Mouse (Mus musculus): ENCODE measurements around the gene Zfp978. TPM values are rescaled to one million over a fixed set of nuclear protein-coding genes. Genes with fewer than 3 reads are reported as not detected.
"Not testable (repeated sequence)": the region's sequence is repeated elsewhere in the genome, so short reads cannot be mapped to it uniquely, and the experiment has no call there.

Gene Zfp978
- polyA plus RNA-seq, 1 experiment from 2014 or later: 0.31 TPM

DNA sequence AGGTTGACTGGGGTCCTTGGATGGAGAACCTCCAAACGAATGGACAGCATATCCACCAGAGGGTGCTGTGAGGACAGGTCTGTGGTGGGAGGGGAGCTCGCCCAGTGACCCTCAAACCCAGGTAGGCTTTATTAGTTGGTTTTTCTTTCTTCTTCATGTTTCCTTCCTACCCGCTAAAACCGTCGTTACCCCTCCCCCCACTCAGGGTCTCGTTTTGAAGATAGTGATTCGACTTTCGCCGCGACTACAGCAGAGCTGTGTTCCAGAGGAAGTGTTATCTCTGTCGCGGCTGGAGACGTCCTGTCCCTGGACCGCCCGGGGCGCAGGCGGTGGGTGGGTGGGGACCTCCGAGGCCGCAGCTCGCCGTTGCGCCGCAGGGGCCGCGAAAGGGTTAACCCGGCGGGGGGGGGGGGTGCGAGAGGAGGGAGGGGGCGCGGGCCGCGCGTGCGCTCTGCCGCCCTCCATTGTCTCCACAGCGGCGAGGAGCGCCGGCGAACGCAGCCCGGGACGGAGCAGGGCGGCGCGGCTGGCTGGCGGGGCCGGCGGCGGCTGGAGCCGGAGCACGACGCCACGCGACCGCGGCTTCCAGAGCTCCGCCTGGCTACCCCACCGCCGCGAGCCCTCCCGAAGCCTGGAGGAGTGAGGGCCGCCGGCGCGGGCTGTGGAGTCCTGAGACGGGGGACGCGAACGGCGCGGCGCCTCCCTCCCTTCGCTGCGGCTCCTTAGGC is 45.8 kb downstream of the Zfp978 start:
- Histone ChIP-seq H3K9ac (replicated peaks; ENCODE audit: low read length) (peak overlapping the region; percentile 81), H3K4me2 (ENCODE audit: low read depth, low read length) (peak overlapping the region; percentile 67), H3K27ac (replicated peaks; ENCODE audit: low read depth, low read length) (no peak overlapping the region; the same call in 1 of the 2 replicates), H3K36me3 (replicated peaks; ENCODE audit: control insufficient read depth, insufficient read depth, low read depth, low read length) (no peaks in the 10 kb centered on the region), H3K4me3 (ENCODE audit: low read depth, low read length) (peak overlapping the region; percentile 41), H3K4me1 (ENCODE audit: control insufficient read depth, insufficient read depth, low read length) (no peaks in the 10 kb centered on the region), H3K9me3 (replicated peaks; ENCODE audit: control insufficient read depth, low read length) (peaks cover 14% of the 10 kb centered on the region), H3K27me3 (ENCODE audit: control insufficient read depth, insufficient read depth, low read length) (no peaks in the 10 kb centered on the region)
- DNase-seq (ENCODE audit: low spot score) (peak; percentile 51), ATAC-seq (replicated peaks; ENCODE audit: insufficient number of reproducible peaks, low FRiP score, low TSS enrichment, low read depth) (peak; percentile 87)
- 1% methylated on average over 15 of the region's 75 CpGs for WGBS

DNA sequence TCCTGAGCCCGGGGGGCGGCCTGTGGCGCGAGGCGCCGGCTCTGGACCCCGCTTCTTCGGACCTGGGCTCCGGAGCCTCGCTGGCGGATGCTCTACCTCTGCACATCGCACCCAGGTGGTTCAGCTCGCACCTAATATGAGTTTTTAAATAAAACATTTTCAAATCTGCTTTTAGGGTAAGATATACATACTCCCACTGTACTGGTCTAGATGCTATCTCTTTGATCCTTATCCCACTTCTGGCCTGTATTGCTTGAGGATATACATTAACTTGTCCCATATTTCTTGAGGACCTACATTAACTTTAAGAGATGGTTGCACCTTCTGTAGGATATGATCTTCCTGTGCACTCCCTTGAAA is 46.3 kb downstream of the Zfp978 start:
- Histone ChIP-seq H3K36me3 (replicated peaks; ENCODE audit: control insufficient read depth, insufficient read depth, low read depth, low read length) (no peaks in the 10 kb centered on the region), H3K9ac (replicated peaks; ENCODE audit: low read length) (peak overlapping the region; percentile 81), H3K27ac (replicated peaks; ENCODE audit: low read depth, low read length) (no peak overlapping the region; the same call in 1 of the 2 replicates), H3K27me3 (ENCODE audit: control insufficient read depth, insufficient read depth, low read length) (no peaks in the 10 kb centered on the region), H3K4me2 (ENCODE audit: low read depth, low read length) (peak overlapping the region; percentile 67), H3K4me1 (ENCODE audit: control insufficient read depth, insufficient read depth, low read length) (no peaks in the 10 kb centered on the region), H3K4me3 (ENCODE audit: low read depth, low read length) (peak overlapping the region; percentile 41), H3K9me3 (replicated peaks; ENCODE audit: control insufficient read depth, low read length) (peaks cover 14% of the 10 kb centered on the region)
- DNase-seq (ENCODE audit: low spot score): no peak
- peak; percentile 31; the same call in 1 of the 2 replicates for ATAC-seq (replicated peaks; ENCODE audit: insufficient number of reproducible peaks, low FRiP score, low TSS enrichment, low read depth)
- WGBS: 8% methylated on average over 8 of the region's 13 CpGs

DNA sequence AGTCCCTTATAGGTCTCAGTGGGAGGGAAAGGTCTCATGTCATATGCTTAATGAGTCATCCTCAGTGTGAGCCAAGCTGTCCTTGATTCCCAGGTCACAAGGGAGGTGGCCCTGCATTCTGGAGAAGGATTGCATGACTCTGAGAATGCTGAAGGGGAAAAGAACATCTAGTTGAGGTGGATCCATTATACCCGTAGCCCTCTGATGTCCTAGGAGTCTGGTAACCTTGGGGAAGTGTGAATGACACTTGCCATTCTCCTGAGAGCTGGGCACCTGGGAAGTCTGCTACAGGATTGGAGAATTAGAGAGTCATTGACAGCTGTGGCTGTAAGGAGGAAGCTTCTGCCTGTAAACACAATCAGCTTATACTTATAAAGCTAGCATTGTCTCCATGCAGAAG is 55.3 kb downstream of the Zfp978 start:
- not testable (repeated sequence) for H3K4me2 ChIP-seq (ENCODE audit: low read depth, low read length); H3K9ac ChIP-seq (replicated peaks; ENCODE audit: low read length); H3K4me1 ChIP-seq (ENCODE audit: control insufficient read depth, insufficient read depth, low read length); H3K27ac ChIP-seq (replicated peaks; ENCODE audit: low read depth, low read length); ATAC-seq (replicated peaks; ENCODE audit: insufficient number of reproducible peaks, low FRiP score, low TSS enrichment, low read depth); H3K4me3 ChIP-seq (ENCODE audit: low read depth, low read length); H3K27me3 ChIP-seq (ENCODE audit: control insufficient read depth, insufficient read depth, low read length); H3K9me3 ChIP-seq (replicated peaks; ENCODE audit: control insufficient read depth, low read length); H3K36me3 ChIP-seq (replicated peaks; ENCODE audit: control insufficient read depth, insufficient read depth, low read depth, low read length); DNase-seq (ENCODE audit: low spot score)
- 78% methylated on average over 1 of the region's 1 CpGs for WGBS

DNA sequence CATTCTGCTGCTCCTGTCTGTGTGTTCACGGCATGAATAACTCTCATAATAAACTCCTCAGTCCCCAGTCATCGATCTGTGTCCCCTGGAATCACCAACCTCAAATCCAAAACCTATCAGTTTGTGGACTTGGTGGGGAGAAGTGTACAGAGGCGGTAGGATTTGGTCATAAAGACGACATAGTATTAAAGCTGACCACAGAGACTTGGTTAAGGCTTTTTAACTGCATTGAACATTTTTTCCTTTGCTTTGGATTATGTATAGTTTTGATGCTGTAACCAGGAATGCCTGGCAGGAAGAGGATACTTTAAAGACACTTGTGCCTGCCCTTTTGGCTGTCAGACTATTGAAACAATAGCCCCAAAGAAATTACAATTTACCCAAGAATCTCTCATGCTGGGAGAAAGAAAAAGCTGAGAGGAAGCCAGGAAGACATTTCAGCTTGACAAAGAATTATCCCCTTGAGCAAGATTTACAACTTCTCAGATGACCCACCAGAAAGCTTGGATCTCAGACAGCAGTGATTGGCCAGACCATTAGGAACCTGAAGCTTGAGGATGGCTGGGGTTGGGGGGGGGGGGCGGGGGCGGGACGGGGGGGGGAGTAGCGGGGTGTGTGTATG is 56.2 kb downstream of the Zfp978 start:
- H3K4me3 ChIP-seq (ENCODE audit: low read depth, low read length): no peak overlapping the region
- WGBS: 63% methylated on average over 8 of the region's 8 CpGs
- H3K4me1 ChIP-seq (ENCODE audit: control insufficient read depth, insufficient read depth, low read length): no peaks in the 10 kb centered on the region
- no peak overlapping the region for H3K9ac ChIP-seq (replicated peaks; ENCODE audit: low read length)
- H3K9me3 ChIP-seq (replicated peaks; ENCODE audit: control insufficient read depth, low read length): peaks cover 13% of the 10 kb centered on the region
- ATAC-seq (replicated peaks; ENCODE audit: insufficient number of reproducible peaks, low FRiP score, low TSS enrichment, low read depth) (no peak), DNase-seq (ENCODE audit: low spot score) (no peak)
- H3K27ac ChIP-seq (replicated peaks; ENCODE audit: low read depth, low read length): no peak overlapping the region
- no peaks in the 10 kb centered on the region for H3K36me3 ChIP-seq (replicated peaks; ENCODE audit: control insufficient read depth, insufficient read depth, low read depth, low read length)
- no peaks in the 10 kb centered on the region for H3K27me3 ChIP-seq (ENCODE audit: control insufficient read depth, insufficient read depth, low read length)
- no peak overlapping the region for H3K4me2 ChIP-seq (ENCODE audit: low read depth, low read length)

DNA sequence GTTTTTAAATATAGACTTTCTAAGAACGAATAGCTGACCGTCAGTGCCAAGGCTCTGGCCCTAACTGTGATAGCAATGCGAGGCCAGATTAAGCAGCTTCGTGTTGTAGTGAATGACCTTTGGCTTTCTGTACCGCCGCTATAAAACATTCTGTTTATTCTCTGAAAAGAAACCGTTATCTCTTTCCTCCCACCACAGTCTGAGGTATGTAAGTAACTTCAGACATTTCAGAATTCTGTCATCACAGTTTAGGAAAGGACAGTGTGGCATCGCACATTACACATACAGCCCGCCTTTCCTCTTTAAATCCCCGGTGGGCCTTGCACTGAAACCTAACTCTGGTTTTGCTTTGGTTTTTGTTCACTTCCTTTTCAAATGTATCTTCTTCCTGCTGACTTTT is 56.8 kb downstream of the Zfp978 start:
- Histone ChIP-seq H3K4me1 (ENCODE audit: control insufficient read depth, insufficient read depth, low read length) (no peaks in the 10 kb centered on the region), H3K4me2 (ENCODE audit: low read depth, low read length) (no peak overlapping the region), H3K27me3 (ENCODE audit: control insufficient read depth, insufficient read depth, low read length) (no peaks in the 10 kb centered on the region), H3K9me3 (replicated peaks; ENCODE audit: control insufficient read depth, low read length) (peaks cover 13% of the 10 kb centered on the region), H3K27ac (replicated peaks; ENCODE audit: low read depth, low read length) (no peak overlapping the region), H3K9ac (replicated peaks; ENCODE audit: low read length) (no peak overlapping the region), H3K4me3 (ENCODE audit: low read depth, low read length) (no peak overlapping the region), H3K36me3 (replicated peaks; ENCODE audit: control insufficient read depth, insufficient read depth, low read depth, low read length) (no peaks in the 10 kb centered on the region)
- WGBS: 59% methylated on average over 10 of the region's 10 CpGs
- no peak for DNase-seq (ENCODE audit: low spot score)
- ATAC-seq (replicated peaks; ENCODE audit: insufficient number of reproducible peaks, low FRiP score, low TSS enrichment, low read depth): no peak

DNA sequence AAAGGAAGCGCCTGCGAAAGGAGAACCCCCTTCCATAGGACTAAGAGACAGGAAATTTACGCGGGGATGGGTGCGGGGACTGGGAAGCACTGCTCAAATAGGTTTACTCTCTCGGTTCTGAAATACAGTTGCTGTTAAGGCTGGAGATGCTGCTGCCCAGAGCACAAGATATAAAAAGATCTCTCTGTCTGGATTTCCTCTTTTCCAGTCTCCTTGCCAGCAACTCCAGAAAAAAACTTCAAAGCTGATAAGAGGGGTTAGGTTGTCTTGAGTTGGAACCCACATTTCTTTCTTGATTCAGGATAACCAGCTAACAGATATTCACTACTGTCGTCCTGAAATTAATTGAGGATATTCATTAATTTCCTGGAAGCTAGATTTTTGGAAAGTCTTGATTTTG is 57.2 kb downstream of the Zfp978 start:
- H3K9ac ChIP-seq (replicated peaks; ENCODE audit: low read length); ATAC-seq (replicated peaks; ENCODE audit: insufficient number of reproducible peaks, low FRiP score, low TSS enrichment, low read depth); H3K4me1 ChIP-seq (ENCODE audit: control insufficient read depth, insufficient read depth, low read length); H3K27me3 ChIP-seq (ENCODE audit: control insufficient read depth, insufficient read depth, low read length); H3K4me3 ChIP-seq (ENCODE audit: low read depth, low read length); H3K36me3 ChIP-seq (replicated peaks; ENCODE audit: control insufficient read depth, insufficient read depth, low read depth, low read length); H3K27ac ChIP-seq (replicated peaks; ENCODE audit: low read depth, low read length); DNase-seq (ENCODE audit: low spot score); H3K4me2 ChIP-seq (ENCODE audit: low read depth, low read length): not testable (repeated sequence)
- 59% methylated on average over 7 of the region's 7 CpGs for WGBS
- H3K9me3 ChIP-seq (replicated peaks; ENCODE audit: control insufficient read depth, low read length): peaks cover 17% of the 10 kb centered on the region

DNA sequence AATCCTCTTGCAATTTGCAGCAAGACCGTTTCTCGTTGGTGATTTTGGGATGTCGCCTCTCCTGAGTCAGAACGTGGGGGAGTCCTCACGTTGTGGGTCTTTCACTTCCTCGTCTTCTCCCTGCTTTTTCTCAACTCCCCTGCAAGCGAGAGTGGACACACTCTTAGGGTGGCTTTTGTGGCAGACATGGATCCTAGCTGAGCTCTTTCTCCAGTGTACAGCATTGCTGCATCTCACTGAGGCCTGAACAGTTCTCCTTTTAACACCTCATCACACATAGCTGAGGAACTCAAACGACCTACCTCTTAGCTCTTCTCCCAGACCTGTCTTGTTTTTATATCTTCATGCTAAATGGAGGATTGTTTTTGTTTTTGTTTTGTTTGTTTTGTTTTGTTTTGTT is 58.1 kb downstream of the Zfp978 start:
- not testable (repeated sequence) for H3K36me3 ChIP-seq (replicated peaks; ENCODE audit: control insufficient read depth, insufficient read depth, low read depth, low read length); H3K4me1 ChIP-seq (ENCODE audit: control insufficient read depth, insufficient read depth, low read length); H3K4me2 ChIP-seq (ENCODE audit: low read depth, low read length); H3K9ac ChIP-seq (replicated peaks; ENCODE audit: low read length); H3K27me3 ChIP-seq (ENCODE audit: control insufficient read depth, insufficient read depth, low read length); H3K4me3 ChIP-seq (ENCODE audit: low read depth, low read length); H3K27ac ChIP-seq (replicated peaks; ENCODE audit: low read depth, low read length); DNase-seq (ENCODE audit: low spot score); ATAC-seq (replicated peaks; ENCODE audit: insufficient number of reproducible peaks, low FRiP score, low TSS enrichment, low read depth)
- peaks cover 22% of the 10 kb centered on the region for H3K9me3 ChIP-seq (replicated peaks; ENCODE audit: control insufficient read depth, low read length)
- 87% methylated on average over 7 of the region's 8 CpGs for WGBS

Measured in embryonic facial prominence, embryonic 11.5 days (tissue).